Mouse (Mus musculus) limb, embryonic 13.5 days (tissue): ENCODE data around the gene Mmgt2. TPM values are rescaled to one million over a fixed set of nuclear protein-coding genes. Genes with fewer than 3 reads are reported as not detected.

ENCODE experiments used
- ATAC-seq: fragments of 200-750 bp; cut with Nextera tagmentation; 2 replicates; pipeline ENCODE4 v1.8.0; 2017; ENCODE audit warnings: low read depth, moderate number of reproducible peaks, moderate TSS enrichment; ENCODE audit not compliant: low FRiP score
- H3K27ac ChIP-seq: fragments of 300-500 bp; sonication (generic); 2 replicates; pipeline ENCODE4 v1.5.1; 2015; ENCODE audit warnings: inconsistent platforms, mild to moderate bottlenecking, moderate library complexity
- H3K27me3 ChIP-seq: fragments of 300-500 bp; sonication (generic); 2 replicates; pipeline ENCODE4 v1.6.1; 2015; ENCODE audit warnings: mild to moderate bottlenecking, inconsistent platforms
- H3K36me3 ChIP-seq: fragments of 300-500 bp; sonication (generic); 2 replicates; pipeline ENCODE4 v1.6.1; 2015; ENCODE audit warnings: inconsistent platforms, mild to moderate bottlenecking, moderate library complexity
- H3K4me1 ChIP-seq: fragments of 300-500 bp; sonication (generic); 2 replicates; pipeline ENCODE4 v1.6.1; 2015; ENCODE audit warnings: inconsistent platforms
- H3K4me2 ChIP-seq: fragments of 300-500 bp; sonication (generic); replicated peaks from 2 replicates; pipeline ENCODE4 v1.6.1; 2015; ENCODE audit warnings: inconsistent platforms, mild to moderate bottlenecking, moderate library complexity
- H3K4me3 ChIP-seq: fragments of 300-500 bp; sonication (generic); 2 replicates; pipeline ENCODE4 v1.5.1; 2015; ENCODE audit warnings: moderate library complexity, mild to moderate bottlenecking, inconsistent platforms
- H3K9ac ChIP-seq: fragments of 300-500 bp; sonication (generic); 2 replicates; pipeline ENCODE4 v1.6.1; 2015; ENCODE audit warnings: mild to moderate bottlenecking, inconsistent platforms
- H3K9me3 ChIP-seq: fragments of 300-500 bp; sonication (generic); 2 replicates; pipeline ENCODE4 v1.6.1; 2016; ENCODE audit warnings: inconsistent platforms
- WGBS: fragments of 180-500 bp; shearing (Covaris S2); methylation state at CpG from one replicate; pipeline ENCODE4 v1.1.7; 2015; 5-methylcytosine and 5-hydroxymethylcytosine counted together
- polyA plus RNA-seq: library from polyadenylated mRNA; unstranded; fragments of >200 nt; fragmentation: Nextera tagmentation; extraction: Ambion mirVana; gene quantifications from 2 replicates; pipeline ENCODE4 v1.2.1, GENCODE M21; 2015

Mmgt2 gene
- polyA plus RNA-seq, 1 experiment from 2014 or later = 68.2 TPM

DNA sequence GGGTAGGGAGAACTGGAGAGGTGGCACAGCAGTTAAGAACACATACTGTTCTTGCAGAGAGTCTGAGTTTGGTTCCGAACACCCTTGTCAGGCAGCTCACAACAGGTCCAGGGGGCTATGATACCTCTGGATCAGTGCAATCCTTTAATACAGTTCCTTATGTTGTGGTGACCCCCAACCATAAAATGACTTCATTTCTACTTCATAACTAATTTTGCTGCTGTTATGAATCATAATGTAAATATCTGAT lies 40.6 kb upstream of the Mmgt2 start:
- WGBS = 90% methylated on average over 1 of the region's 1 CpGs
- Histone ChIP-seq H3K9me3 (no peaks in the 10 kb centered on the region), H3K36me3 (peaks cover 78% of the 10 kb centered on the region), H3K4me2 (no peak overlapping the region), H3K9ac (no peak overlapping the region; the same call in 1 of the 2 replicates), H3K27ac (no peak overlapping the region), H3K27me3 (no peaks in the 10 kb centered on the region), H3K4me3 (no peak overlapping the region), H3K4me1 (peaks cover 28% of the 10 kb centered on the region)
- ATAC-seq = no peak

DNA sequence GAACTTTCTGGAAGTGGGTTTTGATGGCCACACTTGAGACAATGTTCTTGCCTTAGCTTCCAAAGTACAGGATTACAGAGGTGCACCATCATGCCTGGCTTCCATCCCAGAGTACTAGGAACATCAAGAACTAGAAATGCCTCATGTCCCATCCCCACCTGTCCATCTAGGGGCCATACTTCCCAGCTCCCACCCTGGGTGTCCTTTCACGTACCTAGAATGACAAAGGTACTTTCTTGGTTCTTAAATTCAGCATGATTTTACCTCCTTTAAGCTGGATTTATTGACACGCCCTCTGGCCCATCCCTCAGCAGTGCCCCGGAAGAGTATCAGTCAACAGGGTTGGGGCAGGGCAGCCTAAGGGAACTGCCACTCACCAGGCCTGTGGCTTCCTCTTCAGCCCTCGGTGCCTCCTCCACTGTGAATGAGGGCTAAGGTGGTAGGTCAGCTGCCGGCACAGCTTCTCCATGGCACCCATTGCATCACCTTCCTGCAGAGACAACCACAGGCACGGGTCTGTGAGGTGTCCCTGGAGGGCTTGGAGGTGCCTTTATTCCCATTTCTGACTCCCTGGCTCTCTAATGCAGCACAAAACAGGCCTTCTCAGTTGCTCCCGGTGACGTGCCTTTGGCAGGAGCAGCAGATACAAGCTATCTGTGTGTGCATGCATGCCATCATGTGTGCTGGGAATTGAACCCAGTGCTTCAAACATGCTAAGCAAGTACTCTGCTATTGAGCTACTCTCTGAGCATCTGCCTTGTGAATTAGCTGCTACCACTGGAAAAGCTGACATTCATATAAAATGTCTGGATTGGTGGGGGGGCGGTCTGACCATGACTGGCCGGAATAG lies 39.4 kb upstream of the Mmgt2 start:
- no peaks in the 10 kb centered on the region for H3K27me3 ChIP-seq
- H3K4me2 ChIP-seq = no peak overlapping the region
- WGBS = 81% methylated on average over 10 of the region's 10 CpGs
- ATAC-seq = no peak
- H3K9me3 ChIP-seq = no peaks in the 10 kb centered on the region
- H3K9ac ChIP-seq = no peak overlapping the region
- no peak overlapping the region for H3K4me3 ChIP-seq
- H3K27ac ChIP-seq = no peak overlapping the region
- H3K4me1 ChIP-seq = peaks cover 32% of the 10 kb centered on the region
- H3K36me3 ChIP-seq = peaks cover 77% of the 10 kb centered on the region

DNA sequence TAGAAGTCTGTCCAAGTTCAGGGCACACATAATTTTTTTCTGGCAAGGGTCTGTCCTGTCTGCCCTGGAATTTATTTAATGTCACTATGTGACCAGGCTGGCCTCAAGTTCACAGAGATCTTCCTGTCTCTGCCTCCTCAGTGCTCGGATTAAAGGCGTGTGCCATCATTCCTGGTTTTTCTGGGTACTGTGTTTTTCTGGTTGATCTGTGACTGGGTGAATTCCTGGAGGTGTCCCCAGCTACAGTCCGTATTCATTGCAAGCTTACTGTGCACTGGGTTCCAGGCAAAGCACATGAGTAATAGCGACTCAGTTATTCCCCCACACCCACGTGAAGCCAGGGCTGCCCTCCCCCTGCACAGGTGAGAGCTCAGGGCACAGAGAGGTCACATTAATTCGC lies 38.2 kb upstream of the Mmgt2 start:
- H3K36me3 ChIP-seq = peaks cover 64% of the 10 kb centered on the region
- H3K4me2 ChIP-seq = no peak overlapping the region
- no peak overlapping the region for H3K4me3 ChIP-seq
- no peak overlapping the region for H3K9ac ChIP-seq
- peaks cover 29% of the 10 kb centered on the region for H3K4me1 ChIP-seq
- 85% methylated on average over 6 of the region's 6 CpGs for WGBS
- no peaks in the 10 kb centered on the region for H3K27me3 ChIP-seq
- H3K9me3 ChIP-seq = no peaks in the 10 kb centered on the region
- no peak overlapping the region for H3K27ac ChIP-seq
- ATAC-seq = no peak

DNA sequence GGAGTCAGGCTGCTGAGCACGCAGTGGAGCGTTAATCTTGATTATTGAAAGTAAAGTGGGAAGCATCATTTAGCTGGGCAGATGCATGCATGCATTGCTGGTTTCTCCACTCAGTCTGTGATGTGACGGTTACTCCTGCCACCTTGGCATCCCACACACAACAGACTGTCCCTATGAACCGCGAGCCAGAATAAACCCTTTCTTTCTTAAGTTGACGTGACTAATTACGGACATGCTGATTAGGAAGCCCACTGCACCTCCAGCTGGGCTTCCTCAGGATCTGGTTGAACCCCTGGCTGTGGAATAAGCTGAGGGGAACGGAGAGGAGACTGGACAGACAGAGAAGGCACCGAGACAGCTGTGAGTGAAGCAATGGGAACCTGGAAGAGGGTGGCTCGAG lies 35.9 kb upstream of the Mmgt2 start:
- peak overlapping the region; percentile 25; the same call in 1 of the 2 replicates for H3K9ac ChIP-seq
- WGBS = 87% methylated on average over 10 of the region's 10 CpGs
- H3K36me3 ChIP-seq = peaks cover 62% of the 10 kb centered on the region
- no peaks in the 10 kb centered on the region for H3K9me3 ChIP-seq
- peaks cover 17% of the 10 kb centered on the region for H3K4me1 ChIP-seq
- H3K27me3 ChIP-seq = no peaks in the 10 kb centered on the region
- no peak overlapping the region for H3K27ac ChIP-seq
- H3K4me2 ChIP-seq = no peak overlapping the region
- no peak for ATAC-seq
- no peak overlapping the region for H3K4me3 ChIP-seq

DNA sequence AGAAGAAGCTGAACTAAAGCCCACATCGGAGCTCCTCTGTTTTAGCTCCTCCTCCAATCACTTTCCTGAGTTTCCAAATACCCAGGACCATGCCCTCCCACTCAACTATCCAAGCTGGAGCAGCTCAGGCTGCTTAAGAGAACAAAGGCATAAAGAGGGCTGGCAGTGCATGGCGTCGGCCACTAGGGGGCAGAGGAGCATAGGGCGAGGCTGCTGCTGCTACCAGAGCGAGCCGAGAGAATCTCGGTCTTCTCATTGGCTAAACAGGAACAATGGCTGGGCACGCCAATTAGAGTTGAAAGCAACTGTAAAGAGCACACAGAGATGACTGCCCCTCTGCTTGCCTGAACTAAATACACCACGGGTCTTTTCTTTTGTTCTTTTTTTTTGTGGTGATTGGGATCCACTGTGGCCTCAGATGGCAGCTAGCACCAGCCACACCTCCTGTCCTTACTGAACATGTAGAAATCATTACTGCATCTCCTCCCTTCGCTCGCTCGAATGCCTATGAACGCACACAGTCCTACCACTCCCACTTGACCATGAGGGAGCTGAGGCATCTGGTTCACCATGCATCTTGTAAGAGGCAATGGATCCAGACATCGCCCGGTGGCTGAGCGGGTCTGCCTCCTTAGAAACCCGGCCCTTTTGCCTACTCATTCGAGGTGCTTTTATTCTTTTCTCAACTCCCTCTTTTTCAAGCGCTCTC lies 34.7 kb upstream of the Mmgt2 start:
- 12% methylated on average over 19 of the region's 19 CpGs for WGBS
- Histone ChIP-seq H3K36me3 (peaks cover 60% of the 10 kb centered on the region), H3K9ac (peak overlapping the region; percentile 63), H3K4me2 (peak overlapping the region; percentile 55), H3K4me1 (peaks cover 17% of the 10 kb centered on the region), H3K4me3 (peak overlapping the region; percentile 19), H3K27me3 (no peaks in the 10 kb centered on the region), H3K27ac (peak overlapping the region; percentile 76), H3K9me3 (no peaks in the 10 kb centered on the region)
- peak; percentile 93 for ATAC-seq

DNA sequence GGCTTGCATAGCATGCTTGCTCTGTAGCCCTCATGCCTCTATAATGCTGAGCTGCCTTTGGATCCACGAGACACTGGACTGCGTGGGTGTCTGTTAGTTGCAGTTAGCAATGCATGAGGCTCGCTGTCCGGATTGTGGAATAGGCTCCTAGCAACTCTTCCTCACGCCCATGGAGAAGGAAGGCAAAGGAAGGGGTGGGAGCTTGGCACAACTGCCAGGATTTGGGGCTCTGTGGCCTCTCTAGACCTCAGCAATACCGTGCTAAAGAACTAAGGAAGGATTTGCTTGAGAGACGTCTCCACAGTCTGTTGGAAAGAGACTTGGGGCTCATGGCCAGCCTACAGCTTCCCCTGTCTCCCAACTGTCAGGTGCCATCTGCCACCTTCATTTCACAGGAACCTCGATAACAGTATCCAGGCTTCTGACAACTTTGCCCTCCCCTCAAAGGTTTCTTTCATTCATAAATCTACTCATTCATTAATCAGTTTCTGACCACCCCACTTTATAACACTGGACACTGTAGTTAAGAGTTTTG lies 33.5 kb upstream of the Mmgt2 start:
- Histone ChIP-seq H3K27me3 (no peaks in the 10 kb centered on the region), H3K36me3 (peaks cover 60% of the 10 kb centered on the region), H3K9ac (no peak overlapping the region), H3K4me1 (peaks cover 17% of the 10 kb centered on the region), H3K4me2 (no peak overlapping the region), H3K9me3 (no peaks in the 10 kb centered on the region), H3K27ac (no peak overlapping the region), H3K4me3 (no peak overlapping the region)
- 83% methylated on average over 8 of the region's 8 CpGs for WGBS
- no peak for ATAC-seq

DNA sequence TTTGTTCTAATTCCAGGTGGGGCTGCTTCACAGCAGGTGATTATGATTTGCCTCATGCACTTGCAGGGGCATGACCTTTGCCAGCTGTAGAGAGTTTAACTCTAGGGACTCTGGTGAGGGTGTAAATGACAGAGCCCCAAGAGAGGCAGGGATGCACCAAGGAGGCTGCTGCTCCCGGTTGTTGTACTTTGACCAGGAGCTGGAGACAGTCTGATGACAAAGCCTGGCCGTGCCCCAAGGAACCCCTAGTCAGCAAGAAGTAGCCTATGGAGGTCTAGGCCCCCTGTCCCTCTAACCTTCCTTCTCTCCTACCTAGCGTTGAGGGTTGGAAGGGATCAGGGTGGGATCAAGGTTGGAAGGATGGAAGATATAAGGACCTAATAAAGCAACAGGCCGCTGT lies 33.0 kb upstream of the Mmgt2 start:
- Histone ChIP-seq H3K4me3 (no peak overlapping the region), H3K4me2 (no peak overlapping the region), H3K27me3 (no peaks in the 10 kb centered on the region), H3K9me3 (no peaks in the 10 kb centered on the region), H3K36me3 (peaks cover 58% of the 10 kb centered on the region), H3K27ac (no peak overlapping the region), H3K4me1 (peaks cover 17% of the 10 kb centered on the region), H3K9ac (no peak overlapping the region)
- WGBS = 89% methylated on average over 4 of the region's 4 CpGs
- no peak for ATAC-seq

DNA sequence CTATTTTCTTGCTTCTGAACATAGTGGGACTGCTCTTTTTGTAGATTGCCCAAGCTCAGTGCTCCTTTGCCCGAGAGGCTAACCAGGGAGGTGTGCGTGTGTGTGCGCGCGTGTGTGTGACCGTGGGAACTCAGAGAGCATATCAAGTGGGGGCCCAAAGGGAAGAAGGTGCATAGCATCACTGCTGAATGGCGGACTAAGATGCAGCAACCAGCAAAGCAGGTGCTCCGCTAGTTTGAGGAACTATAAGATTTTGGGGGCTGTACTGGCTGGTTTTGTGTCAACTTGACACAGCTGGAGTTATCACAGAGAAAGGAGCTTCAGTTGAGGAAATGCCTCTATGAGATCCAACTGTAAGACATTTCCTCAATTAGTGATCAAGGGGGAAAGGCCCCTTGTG lies 27.4 kb upstream of the Mmgt2 start:
- Histone ChIP-seq H3K4me3 (no peak overlapping the region), H3K9ac (no peak overlapping the region), H3K36me3 (peaks cover 37% of the 10 kb centered on the region), H3K27me3 (no peaks in the 10 kb centered on the region), H3K4me1 (peaks cover 39% of the 10 kb centered on the region), H3K27ac (no peak overlapping the region), H3K9me3 (no peaks in the 10 kb centered on the region), H3K4me2 (no peak overlapping the region)
- ATAC-seq = no peak
- 98% methylated on average over 8 of the region's 8 CpGs for WGBS

DNA sequence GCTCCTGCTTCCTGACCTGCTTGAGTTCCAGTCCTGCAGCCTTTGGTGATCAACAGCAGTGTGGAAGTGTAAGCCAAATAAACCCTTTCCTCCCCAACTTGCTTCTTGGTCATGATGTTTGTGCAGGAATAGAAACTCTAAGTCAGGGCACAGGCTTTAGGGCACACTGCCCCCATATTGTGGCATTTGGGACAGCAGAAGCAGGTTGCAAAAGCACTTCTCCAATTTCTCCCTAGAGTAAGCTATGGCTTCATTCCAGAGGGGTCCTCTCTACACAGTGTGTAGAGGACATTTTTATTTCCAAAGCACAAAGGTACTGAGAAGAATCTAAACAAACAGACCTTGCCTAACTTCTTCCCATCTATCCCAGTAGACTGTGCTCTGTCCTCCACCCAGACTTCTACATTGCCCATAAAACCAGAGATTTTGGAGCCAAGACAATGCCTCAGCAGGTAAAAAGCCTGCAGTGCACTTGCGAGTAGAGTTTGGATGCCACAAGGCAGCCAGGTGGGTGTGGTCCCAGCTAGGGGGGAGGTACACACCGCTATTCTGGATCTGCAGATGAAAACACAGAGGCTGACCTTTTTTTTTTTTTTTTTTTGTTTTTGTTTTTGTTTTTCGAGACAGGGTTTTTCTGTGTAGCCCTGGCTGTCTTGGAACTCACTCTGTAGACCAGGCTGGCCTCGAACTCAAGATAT lies 26.7 kb upstream of the Mmgt2 start:
- ATAC-seq = no peak
- Histone ChIP-seq H3K4me3 (no peak overlapping the region), H3K27me3 (no peaks in the 10 kb centered on the region), H3K4me2 (no peak overlapping the region), H3K9ac (no peak overlapping the region), H3K36me3 (peaks cover 38% of the 10 kb centered on the region), H3K4me1 (peaks cover 39% of the 10 kb centered on the region), H3K9me3 (no peaks in the 10 kb centered on the region), H3K27ac (no peak overlapping the region; the same call in 1 of the 2 replicates)
- 78% methylated on average over 4 of the region's 4 CpGs for WGBS

DNA sequence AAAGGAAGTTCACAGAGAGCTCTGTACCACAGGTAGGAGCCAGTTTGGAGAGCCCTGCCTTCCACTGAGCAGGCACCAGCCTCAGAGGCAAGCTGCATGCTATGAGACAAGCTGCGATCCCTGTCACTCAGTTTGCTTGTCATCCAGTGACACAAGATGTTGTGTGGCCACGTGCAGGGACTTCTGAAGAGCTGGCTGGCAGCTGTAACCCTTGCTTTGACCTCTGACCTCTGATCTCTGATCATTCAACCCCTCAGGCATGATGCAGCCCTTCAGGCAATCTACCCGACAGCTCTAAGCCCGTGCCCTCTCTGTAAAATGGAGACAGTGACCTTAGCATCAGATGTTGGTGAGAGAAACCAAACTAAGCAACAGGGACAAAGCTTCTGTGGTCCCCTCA lies 25.6 kb upstream of the Mmgt2 start:
- peak overlapping the region; percentile 2; the same call in 1 of the 2 replicates for H3K9ac ChIP-seq
- no peaks in the 10 kb centered on the region for H3K9me3 ChIP-seq
- ATAC-seq = no peak
- peaks cover 43% of the 10 kb centered on the region for H3K4me1 ChIP-seq
- H3K27me3 ChIP-seq = no peaks in the 10 kb centered on the region
- no peak overlapping the region for H3K4me3 ChIP-seq
- peaks cover 33% of the 10 kb centered on the region for H3K36me3 ChIP-seq
- no peak overlapping the region for H3K4me2 ChIP-seq
- peak overlapping the region; percentile 33; the same call in 1 of the 2 replicates for H3K27ac ChIP-seq
- whole genome bisulfite sequencing = 41% methylated on average over 4 of the region's 4 CpGs

DNA sequence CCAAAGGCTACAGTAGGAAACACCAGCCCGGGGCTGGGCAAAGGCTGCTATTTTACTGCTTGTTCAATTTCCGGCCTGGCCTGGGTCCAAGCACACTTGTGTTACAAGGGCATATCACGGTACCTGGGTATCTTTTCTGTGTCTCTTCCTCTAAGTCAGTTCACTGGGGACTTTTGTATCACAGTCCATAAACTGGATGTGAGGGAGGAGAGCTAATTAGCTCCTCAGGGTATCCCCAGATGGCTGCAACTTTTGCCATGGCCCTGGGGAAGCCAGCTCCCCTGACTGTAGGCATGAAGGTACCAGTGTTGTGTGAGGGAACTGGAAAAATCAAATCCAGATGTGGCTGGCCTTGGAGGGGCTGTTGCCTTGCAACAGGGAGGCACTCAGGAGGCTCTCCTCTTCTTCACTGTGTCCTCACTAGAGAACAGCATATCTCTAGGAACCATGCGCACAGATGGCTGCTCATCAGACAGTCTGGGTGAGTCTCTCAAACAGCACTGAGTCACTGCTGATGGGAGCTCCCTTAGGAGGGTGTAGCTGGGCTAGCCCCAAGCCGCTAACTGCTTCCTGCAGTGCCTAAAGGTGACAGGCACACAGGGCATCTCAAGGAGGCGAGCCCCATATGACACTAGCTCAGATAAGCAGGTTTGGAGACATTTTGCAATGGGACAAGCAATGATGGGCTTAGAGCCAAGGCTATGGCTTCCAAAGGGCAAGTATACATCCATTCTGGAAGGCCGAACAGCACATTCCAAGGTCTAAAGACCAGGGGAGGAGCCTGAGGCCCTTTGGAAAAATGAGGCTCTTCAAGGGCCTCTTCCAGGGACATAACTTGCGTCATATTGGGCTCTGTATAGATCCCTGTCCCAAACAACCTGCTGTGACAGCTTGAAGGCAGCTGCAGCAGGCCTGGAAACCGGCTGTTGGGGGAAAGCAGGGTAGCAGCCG lies 23.8 kb upstream of the Mmgt2 start:
- H3K9ac ChIP-seq = 0 out of 2 replicates have a peak overlapping the region, but pooled peaks have one; percentile 37
- H3K36me3 ChIP-seq = peaks cover 16% of the 10 kb centered on the region
- peak; percentile 51; the same call in 1 of the 2 replicates for ATAC-seq
- no peak overlapping the region for H3K4me3 ChIP-seq
- no peaks in the 10 kb centered on the region for H3K9me3 ChIP-seq
- peak overlapping the region; percentile 33 for H3K4me2 ChIP-seq
- H3K27me3 ChIP-seq = no peaks in the 10 kb centered on the region
- H3K4me1 ChIP-seq = peaks cover 61% of the 10 kb centered on the region
- 21% methylated on average over 10 of the region's 10 CpGs for WGBS
- H3K27ac ChIP-seq = peak overlapping the region; percentile 85
